Mouse (Mus musculus): Measurements from ENCODE around the gene Sec1. TPM values are rescaled to one million over a fixed set of nuclear protein-coding genes. Genes with fewer than 3 reads are reported as not detected.

The Sec1 gene
- polyA plus RNA-seq, 1 experiment, result 0.41 TPM

DNA sequence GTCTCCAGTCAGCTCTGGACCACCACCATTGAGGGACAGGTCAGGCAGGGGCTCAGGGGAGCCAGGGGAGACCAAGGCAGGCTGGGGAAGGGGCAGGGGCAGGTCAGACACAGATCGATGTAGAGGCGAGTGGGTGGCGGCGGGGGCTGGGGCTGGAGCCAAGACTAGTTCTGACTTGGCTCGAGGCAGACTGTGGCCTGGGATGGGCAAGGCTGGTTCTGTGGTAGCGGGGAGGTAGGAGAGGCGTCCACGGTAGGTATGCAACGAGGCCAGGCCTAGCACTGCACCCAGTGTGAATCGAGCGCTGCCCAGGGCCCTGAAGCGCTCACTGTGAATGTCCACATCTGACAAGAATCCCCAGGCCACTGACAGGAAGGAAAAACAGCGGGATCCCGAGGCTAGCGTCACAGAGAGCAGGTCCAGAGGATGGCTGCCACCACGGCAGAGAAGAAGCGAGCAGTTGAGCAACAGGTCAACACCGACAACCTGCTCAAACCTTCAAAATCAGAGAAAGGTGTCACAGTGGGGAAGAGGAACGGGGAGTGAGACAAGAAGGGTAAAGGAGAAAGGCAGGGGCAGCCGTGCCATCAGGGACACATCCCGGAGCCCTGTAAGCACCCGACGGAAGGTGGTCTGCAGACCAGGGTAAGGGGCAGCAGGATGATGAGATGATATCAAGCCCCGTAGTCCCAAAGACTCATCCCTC is 17.3 kb upstream of the Sec1 start:
- H3K36me3 ChIP-seq (ENCODE audit: control insufficient read depth, insufficient read depth), result no peaks in the 10 kb centered on the region
- TF ChIP-seq POLR2AphosphoS2 (IDR thresholded peaks at IDR 0.05; ENCODE audit: insufficient read length, low read depth) (peak; percentile 85), POLR2A (IDR thresholded peaks at IDR 0.05; ENCODE audit: insufficient read length, low read depth) (peak; percentile 25), E2F4 (IDR thresholded peaks at IDR 0.05; ENCODE audit: insufficient read depth) (no peak)
- peaks cover 22% of the 10 kb centered on the region for H3K79me2 ChIP-seq (ENCODE audit: control insufficient read depth, insufficient read depth)
- H3K27me3 ChIP-seq (ENCODE audit: control insufficient read depth, insufficient read depth, insufficient read length), result no peaks in the 10 kb centered on the region
- H3K4me3 ChIP-seq, result no peak overlapping the region
- no peak overlapping the region for H3ac ChIP-seq (ENCODE audit: control insufficient read depth, insufficient read length)
- no peak overlapping the region for H3K4me2 ChIP-seq (ENCODE audit: low read depth)

DNA sequence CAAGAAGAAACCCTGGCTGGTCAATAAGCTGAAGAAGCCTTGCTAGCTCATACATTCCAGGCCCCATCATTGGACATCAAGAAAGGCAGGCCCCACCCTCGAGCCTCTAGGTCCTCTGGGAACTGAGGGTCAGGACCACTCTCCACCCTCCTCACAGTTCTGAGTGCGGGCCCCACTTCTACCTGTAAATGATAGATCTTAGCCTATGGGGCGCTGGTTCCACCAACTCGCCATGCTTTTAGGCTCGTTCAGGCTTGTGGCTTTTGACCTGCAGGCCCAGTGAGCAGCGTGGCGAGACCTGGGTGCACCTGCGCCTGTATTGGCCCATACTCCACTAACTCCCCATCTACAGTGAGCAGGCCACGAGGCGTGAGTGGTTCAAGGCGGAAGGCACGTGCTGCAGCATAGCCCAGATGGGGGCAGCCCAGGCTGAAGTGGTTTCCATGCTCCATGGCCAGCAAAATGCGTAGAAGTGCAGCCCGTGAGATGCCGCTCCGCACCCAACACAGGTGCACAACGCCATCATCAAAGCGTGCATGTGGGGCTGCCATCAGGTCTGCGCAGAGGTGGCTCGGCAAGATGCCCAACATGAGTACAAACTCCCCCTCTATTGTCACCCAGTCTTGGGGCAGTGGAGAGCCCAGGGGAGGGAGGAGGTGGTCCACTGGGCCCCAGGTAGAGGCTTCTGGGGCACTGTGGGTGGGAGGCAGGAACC is 16.4 kb upstream of the Sec1 start:
- TF ChIP-seq E2F4 (IDR thresholded peaks at IDR 0.05; ENCODE audit: insufficient read depth) (no peak), POLR2AphosphoS2 (IDR thresholded peaks at IDR 0.05; ENCODE audit: insufficient read length, low read depth) (peak; percentile 92)
- no peaks in the 10 kb centered on the region for H3K27me3 ChIP-seq (ENCODE audit: control insufficient read depth, insufficient read depth, insufficient read length)
- no peaks in the 10 kb centered on the region for H3K36me3 ChIP-seq (ENCODE audit: control insufficient read depth, insufficient read depth)
- peaks cover 14% of the 10 kb centered on the region for H3K79me2 ChIP-seq (ENCODE audit: control insufficient read depth, insufficient read depth)
- H3K4me3 ChIP-seq, result no peak overlapping the region
- no peak overlapping the region for H3ac ChIP-seq (ENCODE audit: control insufficient read depth, insufficient read length)
- no peak overlapping the region for H3K4me2 ChIP-seq (ENCODE audit: low read depth)

DNA sequence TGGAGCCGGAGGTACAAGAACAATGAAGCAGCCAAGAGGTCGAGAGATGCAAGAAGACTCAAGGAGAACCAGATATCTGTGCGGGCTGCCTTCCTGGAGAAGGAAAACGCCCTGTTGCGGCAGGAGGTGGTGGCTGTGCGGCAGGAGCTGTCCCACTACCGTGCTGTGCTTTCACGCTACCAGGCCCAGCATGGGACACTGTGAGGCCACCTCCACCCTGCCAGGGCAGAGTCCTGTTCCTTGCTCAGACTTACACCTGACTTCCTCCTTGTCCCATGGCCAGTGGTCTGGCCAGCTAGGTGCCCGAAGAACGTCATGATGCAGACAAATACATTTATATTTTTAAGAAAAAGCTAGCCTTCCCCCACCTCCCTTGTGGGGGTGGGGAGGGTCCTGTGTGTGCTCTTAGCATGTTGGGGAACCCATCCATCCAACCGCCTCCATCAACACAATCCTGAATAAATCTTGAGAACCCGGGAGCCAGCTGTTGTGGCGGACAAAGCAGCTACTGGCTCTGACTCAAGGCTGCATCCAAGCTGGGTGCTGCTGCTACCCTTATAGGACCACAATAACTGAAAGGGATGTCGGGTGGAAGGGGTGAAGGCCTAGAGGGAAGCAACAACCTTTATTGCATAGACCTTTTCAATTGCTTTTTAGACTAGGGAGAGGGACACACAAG is 15.6 kb upstream of the Sec1 start:
- Histone ChIP-seq H3K79me2 (ENCODE audit: control insufficient read depth, insufficient read depth) (peaks cover 10% of the 10 kb centered on the region), H3K27me3 (ENCODE audit: control insufficient read depth, insufficient read depth, insufficient read length) (no peaks in the 10 kb centered on the region), H3K4me2 (ENCODE audit: low read depth) (no peak overlapping the region), H3K36me3 (ENCODE audit: control insufficient read depth, insufficient read depth) (no peaks in the 10 kb centered on the region), H3K4me3 (no peak overlapping the region), H3ac (ENCODE audit: control insufficient read depth, insufficient read length) (no peak overlapping the region)
- no peak for TF ChIP-seq MAX (IDR thresholded peaks at IDR 0.05; ENCODE audit: low read depth)
- TF ChIP-seq POLR2A (IDR thresholded peaks at IDR 0.05; ENCODE audit: insufficient read length, low read depth), result peak; percentile 51
- no peak for TF ChIP-seq SRF (IDR thresholded peaks at IDR 0.05; ENCODE audit: control insufficient read depth, insufficient read length, low read depth)
- peak; percentile 97 for TF ChIP-seq POLR2AphosphoS2 (IDR thresholded peaks at IDR 0.05; ENCODE audit: insufficient read length, low read depth)
- no peak for TF ChIP-seq E2F4 (IDR thresholded peaks at IDR 0.05; ENCODE audit: insufficient read depth)

DNA sequence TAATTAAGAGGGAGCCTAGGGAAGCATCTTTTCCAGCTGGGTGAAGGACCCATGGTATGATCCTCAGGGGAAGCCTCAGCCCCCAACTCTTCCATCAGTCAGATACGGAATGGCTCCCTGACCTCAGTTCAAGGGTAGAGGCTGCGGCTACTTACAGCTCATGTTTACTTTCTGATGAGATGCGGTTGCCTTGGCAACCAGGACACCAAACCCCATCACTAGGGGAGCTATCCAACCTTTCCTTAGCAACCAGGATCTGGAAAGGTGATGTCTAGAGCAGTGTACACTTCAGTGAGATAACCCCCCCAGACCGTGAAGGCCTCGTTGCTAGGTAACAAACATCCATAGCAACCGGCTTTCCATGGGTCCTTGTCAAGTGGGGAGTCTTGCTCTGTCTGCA is 14.8 kb upstream of the Sec1 start:
- peaks cover 3% of the 10 kb centered on the region for H3K79me2 ChIP-seq (ENCODE audit: control insufficient read depth, insufficient read depth)
- TF ChIP-seq REST (IDR thresholded peaks at IDR 0.05; ENCODE audit: insufficient read depth, insufficient read length) (no peak), POLR2AphosphoS2 (IDR thresholded peaks at IDR 0.05; ENCODE audit: insufficient read length, low read depth) (peak; percentile 57)
- H3K4me2 ChIP-seq (ENCODE audit: low read depth), result no peak overlapping the region
- no peaks in the 10 kb centered on the region for H3K36me3 ChIP-seq (ENCODE audit: control insufficient read depth, insufficient read depth)
- H3K4me3 ChIP-seq, result no peak overlapping the region
- no peak overlapping the region for H3ac ChIP-seq (ENCODE audit: control insufficient read depth, insufficient read length)
- no peaks in the 10 kb centered on the region for H3K27me3 ChIP-seq (ENCODE audit: control insufficient read depth, insufficient read depth, insufficient read length)

DNA sequence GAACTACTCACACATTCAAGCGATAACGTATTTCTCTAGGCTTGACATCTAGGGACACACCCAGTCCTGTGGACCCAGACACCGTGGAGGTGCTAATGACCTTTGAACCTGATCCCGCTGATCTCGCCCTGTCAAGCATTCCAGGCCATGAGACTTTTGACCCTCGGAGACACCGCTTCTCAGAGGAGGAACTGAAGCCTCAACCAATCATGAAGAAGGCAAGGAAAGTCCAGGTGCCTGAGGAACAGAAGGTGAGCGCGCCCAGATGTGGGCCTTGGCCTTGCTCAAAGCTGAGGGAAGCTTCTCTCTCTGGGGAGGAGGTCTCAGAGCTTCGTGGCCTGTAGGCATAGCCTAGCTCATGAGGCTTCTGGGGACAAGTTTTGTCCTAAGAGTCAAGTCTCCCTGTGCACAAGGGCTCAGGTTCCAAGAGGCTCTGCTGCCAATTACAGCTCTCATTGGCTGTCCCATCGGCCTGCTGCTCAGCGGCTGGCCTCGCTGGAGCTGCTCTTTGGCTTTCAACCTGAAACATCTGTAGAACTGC is 14.1 kb upstream of the Sec1 start:
- TF ChIP-seq POLR2AphosphoS2 (IDR thresholded peaks at IDR 0.05; ENCODE audit: insufficient read length, low read depth), result peak; percentile 84
- no peak for TF ChIP-seq SRF (IDR thresholded peaks at IDR 0.05; ENCODE audit: control insufficient read depth, insufficient read length, low read depth)

DNA sequence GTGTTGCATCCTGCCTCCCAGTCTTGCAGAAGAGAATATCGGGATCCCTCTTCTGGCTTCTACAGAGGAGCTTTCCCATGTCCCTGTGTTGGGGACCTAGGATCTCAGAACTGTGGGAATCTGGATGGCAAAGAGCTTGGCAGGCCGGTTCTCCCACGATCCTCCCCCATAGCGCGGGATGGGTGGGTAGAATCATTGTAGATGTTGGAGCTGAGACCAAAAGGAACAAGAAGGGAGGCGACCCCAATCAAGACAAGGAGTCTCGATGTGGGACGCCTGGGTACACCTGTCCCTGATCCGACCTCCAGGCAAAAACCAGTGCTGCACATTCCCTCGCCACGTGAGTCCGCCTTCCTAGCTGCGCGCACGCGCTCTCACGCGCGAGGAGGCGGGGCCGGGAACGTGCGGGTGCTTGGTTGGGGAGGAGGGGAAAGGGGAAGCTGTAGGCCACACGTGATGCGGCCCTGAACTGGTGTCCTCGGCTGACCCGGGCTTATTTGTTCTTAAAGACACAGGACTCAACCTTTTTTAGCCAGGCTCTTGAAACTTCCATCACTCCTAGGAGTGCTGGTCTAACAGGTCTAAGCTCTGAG is 13.3 kb upstream of the Sec1 start:
- Histone ChIP-seq H3K27me3 (ENCODE audit: control insufficient read depth, insufficient read depth, insufficient read length) (no peaks in the 10 kb centered on the region), H3K4me2 (ENCODE audit: low read depth) (peak overlapping the region; percentile 73), H3K4me3 (peak overlapping the region; percentile 51), H3K79me2 (ENCODE audit: control insufficient read depth, insufficient read depth) (no peaks in the 10 kb centered on the region), H3ac (ENCODE audit: control insufficient read depth, insufficient read length) (peak overlapping the region; percentile 73), H3K36me3 (ENCODE audit: control insufficient read depth, insufficient read depth) (no peaks in the 10 kb centered on the region)
- TF ChIP-seq POLR2AphosphoS2 (IDR thresholded peaks at IDR 0.05; ENCODE audit: insufficient read length, low read depth), result peak; percentile 92
- TF ChIP-seq SRF (IDR thresholded peaks at IDR 0.05; ENCODE audit: control insufficient read depth, insufficient read length, low read depth), result no peak
- TF ChIP-seq MAX (IDR thresholded peaks at IDR 0.05; ENCODE audit: low read depth), result no peak
- TF ChIP-seq TCF12 (IDR thresholded peaks at IDR 0.05; ENCODE audit: insufficient read depth, poor library complexity, severe bottlenecking), result no peak
- TF ChIP-seq POLR2A (IDR thresholded peaks at IDR 0.05; ENCODE audit: insufficient read length, low read depth), result peak; percentile 54
- no peak for TF ChIP-seq REST (IDR thresholded peaks at IDR 0.05; ENCODE audit: insufficient read depth, insufficient read length)
- TF ChIP-seq MYOD1 (IDR thresholded peaks at IDR 0.05; ENCODE audit: control insufficient read depth in 1 of 3, insufficient read length in 2 of 3, low read depth in 2 of 3), result peak in 2 of 3 experiments; percentile 21 to 27
- TF ChIP-seq USF1 (IDR thresholded peaks at IDR 0.05; ENCODE audit: low read depth), result peak; percentile 82
- no peak for TF ChIP-seq E2F4 (IDR thresholded peaks at IDR 0.05; ENCODE audit: insufficient read depth)
- TF ChIP-seq TCF3 (IDR thresholded peaks at IDR 0.05; ENCODE audit: insufficient read length, low read depth), result no peak
- TF ChIP-seq MYOG (IDR thresholded peaks at IDR 0.05; ENCODE audit: control insufficient read depth in 1 of 3, insufficient read depth in 1 of 3, insufficient read length in 2 of 3, low read depth in 2 of 3), result no peak

More for the DNA sequence above, 14.1 kb upstream of the Sec1 start:
- H3K4me2 ChIP-seq (ENCODE audit: low read depth), result peak overlapping the region; percentile 73
- no peaks in the 10 kb centered on the region for H3K27me3 ChIP-seq (ENCODE audit: control insufficient read depth, insufficient read depth, insufficient read length)
- peak overlapping the region; percentile 51 for H3K4me3 ChIP-seq
- no peaks in the 10 kb centered on the region for H3K36me3 ChIP-seq (ENCODE audit: control insufficient read depth, insufficient read depth)
- no peaks in the 10 kb centered on the region for H3K79me2 ChIP-seq (ENCODE audit: control insufficient read depth, insufficient read depth)
- no peak overlapping the region for H3ac ChIP-seq (ENCODE audit: control insufficient read depth, insufficient read length)

Measured in myocyte (in vitro differentiated cells).